Mouse (Mus musculus): ENCODE measurements around the gene Pard3b. TPM values are rescaled to one million over a fixed set of nuclear protein-coding genes. Genes with fewer than 3 reads are reported as not detected.

Pard3b gene
- total and polyA plus RNA-seq, 3 experiments: 0.30 to 0.75 (median 0.63) TPM

- DNase-seq (ENCODE audit: extremely low read depth): no peak
- Histone ChIP-seq H3K36me3 (replicated peaks in 1 of 2; ENCODE audit: control insufficient read depth in 1 of 2, insufficient read depth in 1 of 2, low read length in 1 of 2) (no peaks in the 10 kb centered on the region), H3K4me1 (ENCODE audit: control insufficient read depth in 1 of 2, insufficient read depth in 2 of 2) (peaks cover 0 to 13% of the 10 kb centered on the region in 2 experiments; a peak in 2 of 4 replicates), H3K9me3 (replicated peaks; ENCODE audit: low read length) (no peaks in the 10 kb centered on the region), H3K4me2 (ENCODE audit: insufficient read depth, low read depth, poor library complexity, severe bottlenecking) (no peak overlapping the region), H3K4me3 (replicated peaks in 1 of 3; ENCODE audit: low read depth in 2 of 3, low read length in 2 of 3, poor library complexity in 1 of 3) (no peak overlapping the region), H3K27ac (ENCODE audit: insufficient read depth, low read depth) (no peak overlapping the region), H3K9ac (ENCODE audit: insufficient read depth, low read depth) (no peak overlapping the region), H3K79me2 (replicated peaks; ENCODE audit: control insufficient read depth, extremely low read depth, insufficient read depth, poor library complexity, severe bottlenecking) (no peaks in the 10 kb centered on the region), H3K27me3 (replicated peaks) (no peaks in the 10 kb centered on the region)
- in situ Hi-C loops (cut with MboI; ENCODE audit: low pct_ligation_motif_present, low pct_unique_long_range_greater_than_20kb, low sequenced_read_pairs): no loop called here
- dilution Hi-C loops (cut with MboI; ENCODE audit: extremely low pct_ligation_motif_present, extremely low pct_unique_long_range_greater_than_20kb, low sequenced_read_pairs): no loop called here
- TF ChIP-seq MEF2A (IDR thresholded peaks at IDR 0.05; ENCODE audit: borderline replicate concordance, low read depth, low read length) (no peak), UBTF (IDR thresholded peaks at IDR 0.05; ENCODE audit: low read depth, low read length) (no peak)
These were observed 416.7 kb downstream of the Pard3b start for GRCm38 (mm10) chr1:62055280-62055679.

- Histone ChIP-seq H3K27ac (ENCODE audit: insufficient read depth, low read depth) (no peak overlapping the region), H3K4me1 (ENCODE audit: control insufficient read depth in 1 of 2, insufficient read depth in 2 of 2) (peaks cover 0 to 12% of the 10 kb centered on the region in 2 experiments; a peak in 2 of 4 replicates), H3K9ac (ENCODE audit: insufficient read depth, low read depth) (no peak overlapping the region), H3K4me2 (ENCODE audit: insufficient read depth, low read depth, poor library complexity, severe bottlenecking) (no peak overlapping the region), H3K4me3 (replicated peaks in 1 of 3; ENCODE audit: low read depth in 2 of 3, low read length in 2 of 3, poor library complexity in 1 of 3) (no peak overlapping the region), H3K27me3 (replicated peaks) (no peaks in the 10 kb centered on the region), H3K36me3 (replicated peaks in 1 of 2; ENCODE audit: control insufficient read depth in 1 of 2, insufficient read depth in 1 of 2, low read length in 1 of 2) (no peaks in the 10 kb centered on the region), H3K9me3 (replicated peaks; ENCODE audit: low read length) (no peaks in the 10 kb centered on the region), H3K79me2 (replicated peaks; ENCODE audit: control insufficient read depth, extremely low read depth, insufficient read depth, poor library complexity, severe bottlenecking) (no peaks in the 10 kb centered on the region)
- no peak for DNase-seq (ENCODE audit: extremely low read depth)
- in situ Hi-C loops (cut with MboI; ENCODE audit: low pct_ligation_motif_present, low pct_unique_long_range_greater_than_20kb, low sequenced_read_pairs) (no loop called here), dilution Hi-C loops (cut with MboI; ENCODE audit: extremely low pct_ligation_motif_present, extremely low pct_unique_long_range_greater_than_20kb, low sequenced_read_pairs) (no loop called here)
- TF ChIP-seq RAD21 (IDR thresholded peaks at IDR 0.05; ENCODE audit: low read depth, low read length) (no peak), TCF12 (IDR thresholded peaks at IDR 0.05; ENCODE audit: low read depth, low read length) (no peak), MEF2A (IDR thresholded peaks at IDR 0.05; ENCODE audit: borderline replicate concordance, low read depth, low read length) (no peak), UBTF (IDR thresholded peaks at IDR 0.05; ENCODE audit: low read depth, low read length) (no peak), SMC3 (IDR thresholded peaks at IDR 0.05; ENCODE audit: low read depth, low read length) (no peak)
These were observed 432.0 kb downstream of the Pard3b start for GRCm38 (mm10) chr1:62070617-62071016.

DNA sequence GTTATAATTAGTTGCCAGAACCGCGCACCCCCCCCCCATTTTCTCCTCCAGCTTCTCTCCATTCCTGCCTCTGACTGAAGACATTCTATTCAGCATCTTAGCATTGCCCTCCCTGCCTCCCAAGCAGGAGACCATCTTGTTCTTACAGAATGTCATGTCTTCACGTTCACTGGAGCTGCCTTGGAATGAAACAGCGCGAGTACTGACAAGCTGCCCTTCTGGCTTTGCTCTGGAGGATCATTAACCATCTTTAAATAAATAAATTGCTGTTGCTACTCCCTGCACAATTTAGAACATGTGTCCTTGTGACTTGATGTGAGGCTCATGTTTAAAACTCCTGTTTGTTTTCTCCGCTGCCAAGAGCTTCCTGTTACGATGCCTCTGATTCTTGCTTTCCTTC lies 432.5 kb downstream of the Pard3b start:
- Histone ChIP-seq H3K4me3 (replicated peaks in 1 of 3; ENCODE audit: low read depth in 2 of 3, low read length in 2 of 3, poor library complexity in 1 of 3) (no peak overlapping the region), H3K36me3 (replicated peaks in 1 of 2; ENCODE audit: control insufficient read depth in 1 of 2, insufficient read depth in 1 of 2, low read length in 1 of 2) (no peaks in the 10 kb centered on the region), H3K4me1 (ENCODE audit: control insufficient read depth in 1 of 2, insufficient read depth in 2 of 2) (peaks cover 0 to 12% of the 10 kb centered on the region in 2 experiments; a peak in 2 of 4 replicates), H3K79me2 (replicated peaks; ENCODE audit: control insufficient read depth, extremely low read depth, insufficient read depth, poor library complexity, severe bottlenecking) (no peaks in the 10 kb centered on the region), H3K9ac (ENCODE audit: insufficient read depth, low read depth) (no peak overlapping the region), H3K27ac (ENCODE audit: insufficient read depth, low read depth) (no peak overlapping the region), H3K27me3 (replicated peaks) (no peaks in the 10 kb centered on the region), H3K4me2 (ENCODE audit: insufficient read depth, low read depth, poor library complexity, severe bottlenecking) (no peak overlapping the region), H3K9me3 (replicated peaks; ENCODE audit: low read length) (no peaks in the 10 kb centered on the region)
- no peak for DNase-seq (ENCODE audit: extremely low read depth)
- TF ChIP-seq UBTF (IDR thresholded peaks at IDR 0.05; ENCODE audit: low read depth, low read length): no peak
- TF ChIP-seq ETS1 (conservative IDR thresholded peaks at IDR 0.05; ENCODE audit: low read depth, low read length): no peak
- no peak for TF ChIP-seq NRF1 (IDR thresholded peaks at IDR 0.05; ENCODE audit: low read depth, low read length)
- no peak for TF ChIP-seq RCOR1 (conservative IDR thresholded peaks at IDR 0.05; ENCODE audit: low read depth, low read length)
- in situ Hi-C loops (cut with MboI; ENCODE audit: low pct_ligation_motif_present, low pct_unique_long_range_greater_than_20kb, low sequenced_read_pairs) (no loop called here), dilution Hi-C loops (cut with MboI; ENCODE audit: extremely low pct_ligation_motif_present, extremely low pct_unique_long_range_greater_than_20kb, low sequenced_read_pairs) (no loop called here)
